Mouse (Mus musculus) liver, embryonic 11.5 days (tissue): ENCODE results near the gene Tdrd12. TPM values are rescaled to one million over a fixed set of nuclear protein-coding genes. Genes with fewer than 3 reads are reported as not detected.
A peak's percentile ranks its signal among the peaks of the same experiment; 100 is the strongest.

Experiments used
- ATAC-seq: fragments of 200-750 bp; cut with Nextera tagmentation; replicated peaks from 2 replicates; pipeline ENCODE4 v1.8.0; 2017; ENCODE audit warnings: moderate number of reproducible peaks, mild to moderate bottlenecking, moderate TSS enrichment, moderate library complexity; ENCODE audit not compliant: low FRiP score
- DNase-seq: peaks from one replicate; pipeline ENCODE4 v3.0.0-alpha.2; 2017; ENCODE audit warnings: low spot score
- H3K27ac ChIP-seq: fragments of 300-500 bp; sonication (generic); 2 replicates; pipeline ENCODE4 v1.5.1; 2014; ENCODE audit warnings: mild to moderate bottlenecking, low read depth, low read length, control low read depth
- H3K27me3 ChIP-seq: fragments of 300-500 bp; sonication (generic); replicated peaks from 2 replicates; pipeline ENCODE4 v1.6.1; 2014; ENCODE audit warnings: low read length, mixed read lengths; ENCODE audit not compliant: control insufficient read depth, insufficient read depth
- H3K36me3 ChIP-seq: fragments of 300-500 bp; sonication (generic); 2 replicates; pipeline ENCODE4 v1.6.1; 2014; ENCODE audit warnings: mild to moderate bottlenecking, low read length, moderate library complexity, mixed read lengths; ENCODE audit not compliant: control insufficient read depth, insufficient read depth
- H3K4me1 ChIP-seq: fragments of 300-500 bp; sonication (generic); replicated peaks from 2 replicates; pipeline ENCODE4 v1.6.1; 2014; ENCODE audit warnings: low read length, mixed read lengths; ENCODE audit not compliant: control insufficient read depth, insufficient read depth
- H3K4me2 ChIP-seq: fragments of 300-500 bp; sonication (generic); 2 replicates; pipeline ENCODE4 v1.6.1; 2014; ENCODE audit warnings: mild to moderate bottlenecking, control low read depth, moderate library complexity
- H3K4me3 ChIP-seq: fragments of 300-500 bp; sonication (generic); 2 replicates; pipeline ENCODE4 v1.5.1; 2014; ENCODE audit warnings: low read depth, low read length, control low read depth
- H3K9ac ChIP-seq: fragments of 300-500 bp; sonication (generic); 2 replicates; pipeline ENCODE4 v1.6.1; 2014; ENCODE audit warnings: low read depth, low read length, control low read depth
- H3K9me3 ChIP-seq: fragments of 300-500 bp; sonication (generic); 2 replicates; pipeline ENCODE4 v1.6.1; 2016; ENCODE audit warnings: low read length, inconsistent platforms, mixed read lengths; ENCODE audit not compliant: control insufficient read depth
- WGBS: fragments of 180-500 bp; shearing (Covaris S2); extraction: QIAGEN DNeasy Blood & Tissue Kit; methylation state at CpG from one replicate; pipeline ENCODE4 v1.1.7; 2014; 5-methylcytosine and 5-hydroxymethylcytosine counted together
- polyA plus RNA-seq: library from polyadenylated mRNA; unstranded; fragments of >200 nt; fragmentation: Nextera tagmentation; extraction: Ambion mirVana; gene quantifications from 2 replicates; pipeline ENCODE4 v1.2.1, GENCODE M21; 2014

Tdrd12 gene
- polyA plus RNA-seq, 1 experiment from 2014 or later, result 0.22 TPM

- Histone ChIP-seq H3K27me3 (no peaks in the 10 kb centered on the region), H3K4me2 (no peak overlapping the region), H3K9me3 (no peaks in the 10 kb centered on the region), H3K9ac (no peak overlapping the region), H3K36me3 (no peaks in the 10 kb centered on the region), H3K4me1 (no peaks in the 10 kb centered on the region), H3K4me3 (no peak overlapping the region), H3K27ac (no peak overlapping the region)
- no peak for ATAC-seq
- DNase-seq, result no peak
- WGBS, result 56% methylated on average over 2 of the region's 2 CpGs
These were observed 52.4 kb downstream of the Tdrd12 start for GRCm38 (mm10) chr7:35485126-35485525.

- Histone ChIP-seq H3K9ac (no peak overlapping the region), H3K4me2 (no peak overlapping the region), H3K36me3 (no peaks in the 10 kb centered on the region), H3K27ac (no peak overlapping the region), H3K9me3 (no peaks in the 10 kb centered on the region), H3K4me3 (no peak overlapping the region), H3K4me1 (no peaks in the 10 kb centered on the region), H3K27me3 (no peaks in the 10 kb centered on the region)
- 86% methylated on average over 2 of the region's 2 CpGs for WGBS
- DNase-seq (no peak), ATAC-seq (no peak)
These were observed 61.1 kb downstream of the Tdrd12 start for GRCm38 (mm10) chr7:35476457-35476856.

- Histone ChIP-seq H3K4me3 (no peak overlapping the region), H3K9me3 (no peaks in the 10 kb centered on the region), H3K27me3 (no peaks in the 10 kb centered on the region), H3K9ac (no peak overlapping the region), H3K4me1 (no peaks in the 10 kb centered on the region), H3K27ac (no peak overlapping the region), H3K4me2 (no peak overlapping the region), H3K36me3 (no peaks in the 10 kb centered on the region)
- DNase-seq (no peak), ATAC-seq (no peak)
- 50% methylated on average over 4 of the region's 4 CpGs for WGBS
These were observed 66.8 kb downstream of the Tdrd12 start for GRCm38 (mm10) chr7:35470794-35471193.

- no peaks in the 10 kb centered on the region for H3K36me3 ChIP-seq
- no peak overlapping the region for H3K4me2 ChIP-seq
- no peaks in the 10 kb centered on the region for H3K4me1 ChIP-seq
- DNase-seq (no peak), ATAC-seq (no peak)
- no peak overlapping the region for H3K9ac ChIP-seq
- no peak overlapping the region for H3K4me3 ChIP-seq
- H3K27me3 ChIP-seq, result no peaks in the 10 kb centered on the region
- H3K27ac ChIP-seq, result no peak overlapping the region
- WGBS, result 69% methylated on average over 2 of the region's 2 CpGs
- no peaks in the 10 kb centered on the region for H3K9me3 ChIP-seq
These were observed 69.7 kb downstream of the Tdrd12 start for GRCm38 (mm10) chr7:35467856-35468255.

GRCm38 (mm10) chr7:35465027-35465426, 72.5 kb downstream of the Tdrd12 start:
- Histone ChIP-seq H3K4me3 (no peak overlapping the region), H3K4me2 (no peak overlapping the region), H3K9ac (no peak overlapping the region), H3K9me3 (no peaks in the 10 kb centered on the region), H3K27me3 (no peaks in the 10 kb centered on the region), H3K36me3 (no peaks in the 10 kb centered on the region), H3K27ac (no peak overlapping the region), H3K4me1 (no peaks in the 10 kb centered on the region)
- DNase-seq (no peak), ATAC-seq (no peak)
- WGBS, result 77% methylated on average over 5 of the region's 5 CpGs

GRCm38 (mm10) chr7:35460971-35461370, 76.6 kb downstream of the Tdrd12 start:
- H3K4me3 ChIP-seq, result no peak overlapping the region
- no peaks in the 10 kb centered on the region for H3K9me3 ChIP-seq
- no peak overlapping the region for H3K27ac ChIP-seq
- H3K36me3 ChIP-seq, result no peaks in the 10 kb centered on the region
- H3K4me1 ChIP-seq, result no peaks in the 10 kb centered on the region
- DNase-seq (no peak), ATAC-seq (no peak)
- 71% methylated on average over 4 of the region's 4 CpGs for WGBS
- H3K9ac ChIP-seq, result no peak overlapping the region
- no peaks in the 10 kb centered on the region for H3K27me3 ChIP-seq
- H3K4me2 ChIP-seq, result no peak overlapping the region

- H3K9ac ChIP-seq, result no peak overlapping the region
- DNase-seq, result no peak
- H3K4me2 ChIP-seq, result no peak overlapping the region
- H3K27ac ChIP-seq, result no peak overlapping the region
- no peaks in the 10 kb centered on the region for H3K36me3 ChIP-seq
- no peaks in the 10 kb centered on the region for H3K27me3 ChIP-seq
- no peak overlapping the region for H3K4me3 ChIP-seq
- H3K9me3 ChIP-seq, result no peaks in the 10 kb centered on the region
- WGBS, result 85% methylated on average over 4 of the region's 4 CpGs
- ATAC-seq, result no peak
- no peaks in the 10 kb centered on the region for H3K4me1 ChIP-seq
These were observed 81.3 kb downstream of the Tdrd12 start for GRCm38 (mm10) chr7:35456091-35456814.

GRCm38 (mm10) chr7:35448867-35449266, 88.7 kb downstream of the Tdrd12 start:
- no peak overlapping the region for H3K9ac ChIP-seq
- no peaks in the 10 kb centered on the region for H3K9me3 ChIP-seq
- DNase-seq (no peak), ATAC-seq (no peak)
- no peak overlapping the region for H3K27ac ChIP-seq
- no peak overlapping the region for H3K4me3 ChIP-seq
- H3K4me2 ChIP-seq, result peak overlapping the region; percentile 28; the same call in 1 of the 2 replicates
- 59% methylated on average over 7 of the region's 7 CpGs for WGBS
- H3K4me1 ChIP-seq, result peaks cover 4% of the 10 kb centered on the region; the same call in 1 of the 2 replicates
- no peaks in the 10 kb centered on the region for H3K36me3 ChIP-seq
- H3K27me3 ChIP-seq, result no peaks in the 10 kb centered on the region
